Mouse (Mus musculus) urinary bladder, postnatal 25 days (tissue): ENCODE data around the gene Epha1.

Experiments
- DNase-seq: peaks from one replicate; pipeline ENCODE4 v3.0.0; 2022; ENCODE audit warnings: low spot score

Gene Epha1

DNA sequence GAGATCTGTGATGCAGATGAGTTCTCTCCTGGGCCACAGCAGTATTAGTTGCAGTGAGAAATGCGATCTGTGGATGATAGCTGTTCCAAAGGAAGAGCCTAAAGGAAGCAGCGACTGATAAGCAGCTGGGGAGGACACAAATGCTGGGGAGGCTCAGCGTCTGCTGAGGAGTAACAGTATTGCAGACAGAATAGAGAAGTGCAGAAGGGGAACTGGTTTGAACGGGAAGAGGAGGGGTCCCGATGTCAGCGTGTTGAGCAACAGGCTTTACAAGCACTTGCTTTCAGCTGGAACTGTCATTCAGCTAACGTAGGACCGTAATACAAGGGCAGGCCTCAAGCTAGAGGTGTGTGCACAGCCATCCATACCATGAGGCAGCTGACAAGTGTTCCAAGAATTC lies 19.9 kb downstream of the Epha1 start:
- no peak for DNase-seq

DNA sequence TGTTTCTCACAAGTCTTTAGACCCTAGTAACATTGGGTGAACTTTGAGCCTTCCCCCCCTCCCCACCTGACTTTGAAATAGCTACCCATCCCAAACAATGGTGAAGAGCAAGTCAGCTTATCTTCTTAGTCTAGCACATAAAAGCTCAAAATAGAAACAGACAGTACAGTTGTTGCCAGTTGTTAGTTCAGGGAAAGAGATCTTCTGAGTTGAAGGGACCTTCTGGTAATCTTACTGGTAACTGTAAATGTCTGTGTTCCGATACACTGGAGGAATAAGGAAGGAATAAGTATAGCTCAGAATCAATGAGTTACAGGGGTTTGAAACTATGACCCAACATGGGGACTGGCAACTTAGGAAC lies 20.6 kb downstream of the Epha1 start:
- no peak for DNase-seq

DNA sequence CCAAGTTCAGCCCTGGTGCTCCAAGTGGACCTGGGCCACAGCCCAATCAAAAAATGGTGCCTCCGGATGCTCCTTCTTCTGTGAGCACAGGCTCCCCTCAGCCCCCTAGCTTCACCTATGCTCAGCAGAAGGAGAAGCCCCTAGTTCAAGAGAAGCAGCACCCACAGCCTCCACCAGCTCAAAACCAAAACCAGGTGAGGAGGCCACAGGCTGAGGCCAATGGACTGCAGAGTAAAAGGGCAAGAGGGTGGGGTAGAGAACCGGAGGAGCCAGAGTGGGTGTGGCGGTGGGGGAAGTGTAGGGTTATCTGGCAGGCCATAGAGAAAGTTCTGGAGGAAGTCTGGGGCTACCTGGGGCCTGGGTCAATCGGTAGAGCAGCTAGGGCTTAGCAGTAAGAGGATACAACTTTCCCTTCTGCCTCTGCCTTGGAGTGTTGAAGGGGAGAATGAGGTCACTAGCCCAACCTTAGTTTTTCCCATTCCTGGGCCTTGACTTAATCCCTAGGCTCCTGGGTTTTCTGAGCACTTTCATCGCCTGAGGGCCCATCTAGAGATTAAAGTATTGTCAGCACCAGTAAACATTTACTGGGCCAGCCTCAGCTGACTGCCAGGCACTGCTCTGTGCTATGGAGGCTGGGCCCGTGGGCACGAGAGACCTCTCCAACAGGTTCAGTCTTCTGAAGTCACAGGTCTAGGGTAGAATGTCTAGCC lies 21.1 kb downstream of the Epha1 start:
- no peak for DNase-seq

DNA sequence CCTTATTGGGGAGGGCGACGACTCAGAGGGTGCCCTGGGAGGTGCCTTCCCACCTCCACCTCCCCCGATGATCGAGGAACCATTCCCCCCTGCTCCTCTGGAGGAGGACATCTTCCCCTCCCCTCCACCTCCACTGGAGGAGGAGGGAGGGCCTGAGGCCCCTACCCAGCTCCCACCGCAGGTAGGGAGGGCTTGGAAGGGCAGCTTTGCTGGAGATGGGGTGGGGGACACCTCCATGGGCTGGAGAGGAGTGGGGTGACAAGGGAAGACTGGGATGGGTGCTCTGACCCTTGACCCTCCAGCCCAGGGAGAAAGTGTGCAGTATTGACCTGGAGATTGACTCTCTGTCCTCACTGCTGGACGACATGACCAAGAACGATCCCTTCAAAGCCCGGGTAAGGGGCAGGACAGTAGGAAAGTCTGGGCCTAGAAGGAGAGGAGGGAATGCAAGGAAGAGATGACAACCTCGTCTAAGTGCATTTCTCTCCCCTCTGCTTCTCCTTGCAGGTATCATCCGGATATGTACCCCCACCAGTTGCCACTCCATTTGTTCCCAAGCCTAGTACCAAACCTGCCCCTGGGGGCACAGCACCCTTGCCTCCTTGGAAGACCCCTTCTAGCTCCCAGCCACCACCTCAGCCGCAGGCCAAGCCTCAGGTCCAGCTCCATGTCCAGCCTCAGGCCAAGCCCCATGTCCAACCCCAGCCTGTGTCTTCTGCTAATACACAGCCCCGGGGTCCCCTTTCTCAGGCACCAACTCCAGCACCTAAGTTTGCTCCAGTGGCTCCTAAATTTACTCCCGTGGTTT lies 21.9 kb downstream of the Epha1 start:
- no peak for DNase-seq

DNA sequence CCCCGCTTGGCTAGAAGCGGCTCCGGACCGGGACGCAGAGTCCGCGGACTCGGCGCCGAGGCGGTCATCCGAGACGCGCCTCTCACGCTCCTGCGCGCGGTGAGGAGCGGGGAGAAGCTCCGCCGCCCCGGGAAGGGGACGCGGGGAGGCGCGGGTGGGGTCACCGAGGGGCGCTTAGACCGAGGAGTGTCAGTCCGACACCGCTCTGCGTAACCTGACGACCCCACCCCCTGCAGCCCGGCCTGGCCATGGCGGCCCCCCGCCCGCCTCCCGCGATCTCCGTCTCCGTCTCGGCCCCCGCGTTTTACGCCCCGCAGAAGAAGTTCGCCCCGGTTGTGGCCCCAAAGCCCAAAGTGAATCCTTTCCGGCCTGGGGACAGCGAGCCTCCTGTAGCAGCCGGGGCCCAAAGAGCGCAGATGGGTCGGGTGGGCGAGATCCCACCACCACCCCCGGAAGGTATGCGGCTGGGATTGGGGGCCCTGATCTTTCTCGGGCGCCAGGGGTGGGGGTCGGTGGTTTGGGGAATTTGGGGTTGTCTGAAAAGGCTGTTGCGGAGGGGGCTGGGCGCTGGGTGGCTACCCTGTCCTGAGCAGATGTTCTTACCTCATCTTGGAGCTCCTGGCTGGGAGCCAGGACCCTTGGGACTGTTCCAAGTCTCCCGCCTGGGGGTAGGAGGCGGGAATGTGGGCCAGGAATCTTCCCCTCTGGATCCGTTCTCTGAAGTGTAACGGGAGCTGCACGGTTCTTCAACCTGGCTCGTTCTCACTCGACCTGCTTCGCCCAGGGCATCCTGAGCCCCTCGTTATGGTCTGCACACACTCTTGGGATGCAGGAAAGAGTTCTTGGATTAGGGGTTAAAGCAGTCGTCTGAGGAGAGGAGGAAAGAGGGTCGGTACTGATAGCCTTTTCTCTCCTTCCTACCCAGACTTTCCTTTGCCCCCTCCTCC lies 22.8 kb downstream of the Epha1 start:
- DNase-seq = peak; percentile 73

DNA sequence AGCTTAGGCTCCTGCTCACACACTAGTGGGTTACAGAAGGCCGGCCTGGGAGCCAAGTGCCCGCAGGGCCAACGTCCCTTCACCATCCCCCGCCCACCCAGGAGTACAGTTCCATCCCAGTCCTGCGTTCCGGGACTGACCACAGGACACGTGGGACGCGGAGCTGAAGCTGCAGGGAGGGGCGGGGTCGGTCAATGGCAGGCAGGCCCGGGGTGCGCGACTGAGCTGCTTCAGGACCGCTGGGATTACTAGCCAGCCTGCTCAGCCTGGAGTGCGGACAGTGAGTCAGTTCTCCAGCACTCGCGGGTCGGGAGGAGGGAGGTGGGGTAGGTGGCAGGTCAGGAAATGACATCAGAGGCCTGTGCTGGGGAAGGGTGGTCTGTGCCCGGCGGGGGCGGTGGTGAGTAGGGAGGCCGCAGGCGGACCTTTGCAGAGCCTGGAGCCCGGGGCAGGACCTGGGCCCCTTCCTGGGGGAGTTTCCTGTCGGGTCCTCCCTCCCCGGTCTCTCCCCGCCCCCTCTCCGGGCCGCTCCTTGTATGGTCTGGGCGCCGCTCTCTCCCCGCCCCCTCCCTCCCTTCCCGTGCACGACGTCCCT lies 23.5 kb downstream of the Epha1 start, which contains the start of gene Zyx:
Gene Zyx (plus strand): TSS at position 205 of the 595 bp plus-strand sequence.
- DNase-seq = peak; percentile 88

DNA sequence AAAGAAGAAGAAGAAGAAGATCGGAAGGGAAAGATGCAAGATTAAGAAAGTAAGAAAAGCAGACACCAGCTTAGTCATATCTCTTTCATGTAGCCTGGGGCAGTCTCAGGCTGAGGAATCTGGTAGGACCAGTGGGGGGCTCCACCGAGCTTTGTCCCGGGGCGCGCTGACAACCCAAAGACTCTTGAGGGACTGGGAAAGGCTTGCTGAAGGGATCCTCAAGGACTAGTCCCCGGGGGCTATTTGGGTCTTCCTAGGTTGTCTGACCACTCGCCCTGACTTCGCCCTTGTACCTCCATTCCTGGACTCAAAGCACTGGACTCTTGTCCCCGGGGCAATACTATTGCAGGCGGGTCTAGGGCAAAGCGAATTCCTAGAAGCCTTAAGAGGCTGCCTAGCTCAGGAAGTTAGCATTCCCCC lies 24.1 kb downstream of the Epha1 start:
- DNase-seq = peak; percentile 74

DNA sequence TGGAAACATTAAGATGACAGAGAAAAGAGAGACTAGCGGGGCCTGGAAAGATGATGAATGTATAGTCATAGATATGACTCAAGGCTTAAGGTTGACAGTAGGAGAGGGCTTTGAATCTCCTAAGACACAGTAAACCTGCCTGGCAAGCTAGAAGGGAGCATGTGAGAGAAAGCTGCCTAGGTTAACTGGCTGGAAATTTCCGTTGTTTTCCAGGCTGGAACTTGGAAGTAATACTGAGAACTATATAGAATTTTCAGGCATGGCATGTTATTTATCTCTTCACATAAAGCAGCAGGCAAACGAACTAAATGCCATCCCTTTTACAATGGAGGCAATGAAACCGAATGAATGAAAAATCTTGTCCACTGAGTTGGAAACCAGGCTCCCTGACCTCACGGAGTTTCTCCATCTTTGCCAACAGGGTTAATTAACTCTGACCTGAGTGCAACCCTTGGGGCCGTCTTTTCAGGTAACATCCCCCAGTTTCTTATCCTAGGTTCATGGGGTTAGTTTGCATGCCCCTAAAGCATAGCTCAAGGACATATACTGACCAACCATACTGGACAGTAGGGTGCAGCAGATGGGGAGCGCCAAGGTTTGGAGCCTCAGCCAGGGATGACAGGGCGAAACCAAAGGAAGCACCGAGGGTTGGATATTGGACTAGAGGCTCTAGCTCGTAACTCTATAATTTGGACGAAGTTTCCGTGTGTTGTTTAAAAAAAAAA lies 24.6 kb downstream of the Epha1 start:
- DNase-seq = no peak

DNA sequence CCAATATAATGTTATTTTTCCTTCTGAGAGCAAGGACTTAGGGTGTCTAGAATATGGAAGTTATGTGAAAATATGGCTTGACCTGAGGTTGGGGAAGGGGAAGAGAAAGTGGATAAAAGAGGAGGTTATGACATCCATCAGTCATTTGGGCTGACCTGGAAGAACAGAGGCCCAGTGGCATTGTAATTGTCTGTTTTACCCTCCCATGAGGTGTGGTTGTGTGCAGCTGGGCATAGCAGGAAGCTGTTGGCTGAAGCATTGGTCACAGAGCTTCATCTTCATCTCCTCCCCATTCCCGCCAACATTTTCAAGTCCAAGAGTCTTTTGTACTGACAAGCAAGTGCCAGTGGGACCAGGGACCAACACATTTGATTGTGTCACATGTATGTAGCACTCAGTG lies 28.8 kb downstream of the Epha1 start:
- DNase-seq = no peak

DNA sequence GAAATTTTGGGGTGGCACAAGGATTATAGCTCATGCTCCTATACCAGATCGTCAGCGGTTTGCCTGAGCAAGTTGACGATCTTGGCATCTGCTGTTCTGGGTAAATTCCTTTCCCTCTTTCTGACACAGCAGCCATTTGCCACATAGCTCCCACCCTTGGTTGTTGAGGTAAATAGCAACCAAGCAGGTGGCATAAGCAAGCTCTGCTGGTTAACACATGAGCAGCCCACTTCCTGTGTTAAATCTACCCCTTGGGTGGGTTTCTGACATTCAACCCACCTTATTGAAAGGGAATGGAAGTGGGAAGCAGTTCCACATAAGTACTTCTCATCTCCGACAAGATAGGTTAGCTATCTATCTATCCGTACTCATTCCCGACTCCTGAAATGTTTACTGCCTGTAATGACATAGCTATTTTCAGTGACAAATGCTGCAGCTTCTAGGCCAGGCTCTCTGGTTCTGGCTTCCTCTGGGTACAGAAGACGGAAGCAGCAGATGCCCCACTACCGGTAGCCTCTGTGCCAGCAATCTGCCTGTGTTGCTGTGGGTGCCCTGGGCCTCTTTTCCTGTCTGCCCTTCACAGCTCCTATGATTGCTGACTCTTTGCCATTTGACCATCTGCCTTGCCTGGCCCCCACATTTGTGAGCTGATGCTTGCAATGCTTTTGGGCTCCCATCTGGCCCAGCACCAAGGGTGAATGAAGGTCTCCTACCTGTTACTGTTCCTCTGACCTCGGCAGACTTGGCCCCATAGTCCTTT lies 29.5 kb downstream of the Epha1 start:
- DNase-seq = no peak

DNA sequence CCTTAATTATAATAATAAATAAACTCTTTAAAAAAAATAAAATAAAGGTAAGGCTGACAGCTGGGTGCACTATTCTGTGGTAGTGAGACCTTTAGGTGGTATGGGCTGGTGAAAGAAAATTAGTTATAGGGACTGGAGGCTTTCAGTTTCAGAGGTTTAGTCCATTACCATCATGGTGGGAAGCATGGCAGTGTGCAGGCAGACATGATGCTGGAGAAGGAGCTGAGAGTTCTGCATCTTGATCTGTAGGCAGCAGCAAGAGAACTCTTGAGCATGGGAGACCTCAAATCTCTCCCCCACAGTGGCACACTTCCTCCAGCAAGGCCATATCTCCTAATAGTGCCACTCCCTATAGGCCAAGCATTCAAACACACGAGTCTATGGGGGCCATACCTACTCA lies 30.9 kb downstream of the Epha1 start:
- no peak for DNase-seq

DNA sequence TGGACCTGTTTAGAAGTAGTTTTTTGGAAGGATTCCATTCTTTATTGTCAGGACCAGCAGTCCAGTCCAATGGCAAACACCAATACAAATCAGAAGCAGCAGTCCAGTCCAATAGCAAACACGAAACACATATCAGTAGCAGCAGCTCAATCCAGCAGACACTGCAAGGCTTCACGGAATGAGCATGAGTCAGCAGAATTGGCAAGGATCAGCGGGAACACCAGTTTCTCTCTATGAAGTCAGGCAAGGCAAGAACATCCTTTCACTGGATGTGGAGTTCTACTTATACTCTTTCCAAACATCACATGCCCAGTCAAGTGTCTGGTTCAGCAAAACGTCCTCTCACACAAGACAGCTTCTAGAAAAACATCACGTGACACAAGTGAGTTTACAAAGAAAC lies 33.1 kb downstream of the Epha1 start:
- no peak for DNase-seq

DNA sequence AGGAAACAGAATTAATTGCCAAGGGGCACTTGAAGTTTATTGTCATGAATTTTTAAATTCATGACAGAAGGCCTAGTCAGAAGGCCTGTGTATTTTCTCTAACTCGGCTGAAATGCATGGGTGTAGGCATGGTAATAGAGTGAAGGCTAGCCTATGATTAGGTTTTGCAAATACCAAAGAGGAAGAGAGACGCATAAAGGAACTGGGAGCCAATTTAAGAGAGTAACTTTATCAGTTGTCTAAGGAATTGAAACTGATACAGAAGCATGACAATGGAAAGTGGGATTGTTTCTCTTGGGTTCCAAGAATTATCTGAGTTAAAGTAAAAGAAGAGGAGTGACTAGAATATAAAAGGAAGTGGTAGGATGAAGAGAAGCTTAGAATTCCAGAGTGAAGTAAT lies 33.9 kb downstream of the Epha1 start:
- DNase-seq = no peak

DNA sequence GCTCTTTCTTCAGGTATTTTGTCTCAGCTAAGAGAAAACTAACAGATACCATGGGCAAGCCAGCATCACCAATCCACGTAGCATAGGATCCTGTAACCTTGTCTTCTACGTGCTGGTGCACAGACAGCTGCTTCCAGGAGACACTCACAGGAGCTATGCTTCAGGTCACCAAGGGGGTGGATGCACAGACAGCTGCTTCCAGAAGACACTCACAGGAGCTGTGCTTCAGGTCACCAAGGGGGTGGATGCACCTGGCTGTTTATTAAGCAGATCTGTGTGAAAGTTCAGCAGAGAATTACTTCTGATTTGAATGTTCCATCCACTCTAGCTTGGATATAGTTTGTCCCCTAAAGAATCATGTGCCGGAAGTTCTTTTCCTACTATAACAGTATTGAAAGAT lies 42.1 kb downstream of the Epha1 start:
- no peak for DNase-seq

DNA sequence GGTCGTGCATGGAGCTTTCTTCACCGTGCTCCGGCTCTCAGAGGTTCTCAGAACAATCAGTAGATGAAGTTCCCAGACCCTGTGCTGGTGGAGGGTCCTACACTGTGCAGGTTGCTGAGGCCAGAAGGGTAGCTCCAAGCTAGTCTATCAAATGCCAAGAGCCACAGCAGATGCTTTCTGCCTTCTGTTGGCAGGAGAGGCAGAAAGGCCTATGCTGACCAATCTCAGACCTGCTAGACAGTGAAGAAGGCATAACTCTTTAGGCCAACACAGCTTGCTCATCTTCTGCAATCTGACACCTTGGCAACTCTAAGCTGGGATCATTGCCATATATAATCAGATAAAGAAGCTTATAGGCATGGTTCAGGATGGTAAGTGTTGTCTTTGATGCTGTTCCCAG lies 42.9 kb downstream of the Epha1 start:
- DNase-seq = no peak

DNA sequence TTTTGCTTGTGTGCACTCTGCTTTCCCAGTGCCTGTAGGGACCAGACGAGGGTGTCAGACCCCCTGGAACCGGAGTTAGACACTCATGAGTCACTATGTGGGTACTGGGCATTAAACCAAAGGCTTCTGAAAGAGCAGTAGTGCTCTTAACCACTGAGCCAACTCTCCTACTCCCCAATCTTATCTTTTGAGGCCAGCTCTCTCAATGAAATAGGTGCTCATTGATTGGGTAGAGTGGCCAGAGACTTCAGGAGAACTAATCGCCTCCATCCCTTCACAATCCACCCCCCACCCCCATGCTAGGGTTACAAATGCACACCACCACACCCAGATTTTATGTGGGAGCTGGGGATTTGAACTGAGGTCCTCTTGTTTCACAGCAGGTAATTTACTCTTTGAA lies 44.3 kb downstream of the Epha1 start:
- DNase-seq = no peak

DNA sequence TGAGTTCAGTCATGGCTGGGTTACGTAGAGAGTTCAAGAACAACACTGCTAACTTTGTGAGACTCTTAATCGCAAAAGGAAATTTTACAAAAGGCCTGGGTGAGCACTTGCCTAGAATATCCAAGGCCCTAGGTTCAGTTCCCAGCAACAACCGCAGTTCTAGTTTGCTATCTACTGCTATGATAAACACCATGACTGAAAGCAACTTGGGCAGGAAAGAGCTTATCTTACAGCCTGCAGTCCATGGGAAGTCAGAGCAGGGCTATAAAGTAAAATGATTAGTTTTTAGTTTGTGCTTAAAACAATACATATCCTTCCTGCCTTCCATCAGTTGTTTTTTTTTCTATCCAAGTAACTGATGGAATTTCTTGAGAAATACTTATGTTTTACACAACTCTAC lies 46.6 kb downstream of the Epha1 start:
- no peak for DNase-seq

DNA sequence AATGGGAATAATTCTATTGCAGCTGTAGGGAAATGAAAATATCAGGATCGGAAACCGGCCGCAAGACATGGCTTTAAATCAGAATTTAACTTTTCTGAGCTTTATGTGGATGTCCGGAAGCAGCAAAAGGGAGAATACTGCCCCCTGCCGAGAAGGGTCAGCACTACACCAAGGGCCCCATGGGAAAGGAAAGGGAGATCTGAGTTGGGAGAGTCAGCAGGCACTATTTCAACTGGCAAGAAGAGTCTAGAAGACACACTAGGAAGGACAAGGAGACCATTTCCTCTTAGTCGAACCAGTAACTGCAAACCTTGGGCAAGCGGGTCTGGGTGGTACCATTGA lies 47.8 kb downstream of the Epha1 start:
- DNase-seq = peak; percentile 77

DNA sequence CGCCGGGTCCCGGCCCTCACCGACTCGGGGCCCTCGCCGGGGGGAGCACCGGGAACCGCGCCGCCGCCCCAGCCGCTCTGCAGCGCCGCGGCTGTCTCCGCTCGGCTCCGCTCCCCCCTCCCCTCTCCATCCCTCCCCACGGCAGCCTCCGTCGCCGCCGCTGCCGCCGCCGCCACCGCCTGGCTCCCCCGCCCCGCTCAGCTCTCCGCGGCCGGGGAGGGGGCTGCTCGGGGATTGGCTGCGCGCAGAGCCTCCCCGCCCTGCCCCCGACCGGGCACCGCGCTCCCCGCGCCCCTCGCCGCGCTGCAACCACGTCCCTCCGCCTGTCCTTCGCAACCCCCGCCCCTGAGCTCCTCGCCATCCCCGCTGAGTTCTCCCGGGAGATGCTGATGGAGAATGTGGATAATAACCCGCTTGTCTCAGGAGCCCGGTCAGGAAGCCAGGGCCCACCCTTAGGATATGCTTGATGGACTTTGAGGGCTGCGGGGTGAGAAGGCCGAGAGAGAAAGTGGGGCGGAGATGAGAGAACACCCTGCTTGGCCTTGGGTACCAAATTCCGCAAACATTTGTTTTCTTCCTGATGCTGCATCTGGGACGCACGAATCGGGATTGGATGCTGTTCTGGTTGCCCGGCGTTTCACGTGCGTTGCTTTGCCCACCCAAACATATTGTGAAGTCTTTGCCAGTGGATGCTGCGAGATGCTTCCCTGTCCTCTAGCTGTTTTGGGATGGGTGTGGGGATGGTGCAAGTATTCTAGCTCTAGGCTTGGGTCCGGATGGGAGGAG lies 48.4 kb downstream of the Epha1 start, which contains the start of gene Fam131b:
Gene Fam131b (minus strand): TSS at position 162 of the 786 bp plus-strand sequence.
- no peak for DNase-seq

DNA sequence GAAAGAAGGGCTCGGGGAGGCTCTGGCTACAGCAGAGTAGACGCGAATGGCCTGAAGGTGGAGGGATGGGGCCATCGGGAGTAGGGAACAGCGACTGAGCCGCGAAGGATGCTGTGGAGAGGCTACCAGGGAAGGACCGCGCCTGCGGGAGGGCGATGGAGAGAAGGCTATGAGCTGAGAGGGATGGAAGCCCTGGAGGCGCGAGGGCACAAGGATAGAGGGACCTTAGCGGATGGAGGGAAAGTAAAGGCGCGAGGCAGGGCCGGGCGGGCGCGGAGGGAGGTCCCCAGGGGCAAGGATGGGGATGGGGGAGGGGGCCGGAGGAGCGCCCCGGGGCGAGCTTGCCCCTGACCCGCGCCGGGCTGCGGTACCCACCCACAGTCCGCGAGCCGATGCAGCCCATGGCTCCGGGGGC lies 49.0 kb downstream of the Epha1 start:
- peak; percentile 6 for DNase-seq
